Mouse (Mus musculus): Measurements from ENCODE around the gene Ccl7. TPM values are rescaled to one million over a fixed set of nuclear protein-coding genes. Genes with fewer than 3 reads are reported as not detected.
A peak's percentile ranks its signal among the peaks of the same experiment; 100 is the strongest.

Ccl7 gene
- polyA plus RNA-seq, 1 experiment from 2014 or later: 0.35 TPM

DNA sequence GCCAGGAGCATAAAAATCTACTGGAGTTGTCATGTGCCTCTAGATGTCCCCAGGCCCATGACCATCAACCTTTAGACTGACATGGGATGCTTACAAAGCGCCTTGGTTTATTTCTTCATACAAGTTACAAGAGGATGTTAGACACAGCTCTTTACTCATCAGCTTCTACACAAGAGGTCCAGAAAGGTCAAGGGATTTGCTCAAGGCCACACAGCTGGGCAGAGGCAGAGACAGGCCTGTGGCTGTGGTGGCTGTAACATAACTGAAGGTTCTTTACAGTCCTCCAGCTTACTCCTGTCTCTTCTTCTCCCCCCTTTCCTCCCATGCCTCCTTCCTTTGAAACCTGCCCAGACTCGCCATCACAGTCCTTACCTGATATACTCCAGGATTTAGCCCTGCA, 15.3 kb upstream of the Ccl7 start:
- Histone ChIP-seq H3K4me1 (ENCODE audit: control insufficient read depth, low read depth, low read length) (no peaks in the 10 kb centered on the region), H3K4me2 (ENCODE audit: low read depth, low read length) (no peak overlapping the region), H3K27me3 (ENCODE audit: control insufficient read depth, insufficient read depth, low read depth, low read length) (no peaks in the 10 kb centered on the region), H3K36me3 (ENCODE audit: control insufficient read depth, insufficient read depth) (no peaks in the 10 kb centered on the region), H3K4me3 (ENCODE audit: low read depth, low read length) (no peak overlapping the region), H3K9me3 (replicated peaks; ENCODE audit: control insufficient read depth, low read length) (no peaks in the 10 kb centered on the region), H3K9ac (ENCODE audit: low read depth, low read length) (no peak overlapping the region), H3K27ac (ENCODE audit: low read length) (no peak overlapping the region)
- no peak for ATAC-seq (ENCODE audit: low read depth)
- 44% methylated on average over 2 of the region's 2 CpGs for WGBS (ENCODE audit: insufficient replicate concordance)

DNA sequence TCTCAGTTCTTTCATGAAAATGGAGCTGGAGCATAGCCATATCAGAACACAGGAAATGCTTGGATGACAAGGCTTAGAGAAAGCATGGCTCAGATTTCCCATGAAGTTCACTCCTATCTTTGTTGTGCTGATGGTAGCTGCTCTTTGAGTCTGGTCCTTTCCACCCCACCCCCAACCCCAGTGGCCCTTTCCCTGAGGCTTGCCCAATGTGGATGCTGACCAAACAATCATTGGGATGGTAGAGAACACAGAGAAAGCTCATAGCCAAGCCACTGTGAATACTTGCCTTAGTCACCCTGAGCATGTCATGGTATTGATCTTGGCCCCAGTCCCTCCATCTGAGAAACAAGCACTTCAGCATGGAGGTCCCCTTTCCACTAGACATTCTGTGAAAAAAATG, 13.4 kb upstream of the Ccl7 start:
- Histone ChIP-seq H3K9ac (ENCODE audit: low read depth, low read length) (no peak overlapping the region), H3K27ac (ENCODE audit: low read length) (no peak overlapping the region), H3K36me3 (ENCODE audit: control insufficient read depth, insufficient read depth) (no peaks in the 10 kb centered on the region), H3K27me3 (ENCODE audit: control insufficient read depth, insufficient read depth, low read depth, low read length) (no peaks in the 10 kb centered on the region), H3K4me2 (ENCODE audit: low read depth, low read length) (no peak overlapping the region), H3K9me3 (replicated peaks; ENCODE audit: control insufficient read depth, low read length) (no peaks in the 10 kb centered on the region), H3K4me1 (ENCODE audit: control insufficient read depth, low read depth, low read length) (no peaks in the 10 kb centered on the region), H3K4me3 (ENCODE audit: low read depth, low read length) (no peak overlapping the region)
- ATAC-seq (ENCODE audit: low read depth): no peak

DNA sequence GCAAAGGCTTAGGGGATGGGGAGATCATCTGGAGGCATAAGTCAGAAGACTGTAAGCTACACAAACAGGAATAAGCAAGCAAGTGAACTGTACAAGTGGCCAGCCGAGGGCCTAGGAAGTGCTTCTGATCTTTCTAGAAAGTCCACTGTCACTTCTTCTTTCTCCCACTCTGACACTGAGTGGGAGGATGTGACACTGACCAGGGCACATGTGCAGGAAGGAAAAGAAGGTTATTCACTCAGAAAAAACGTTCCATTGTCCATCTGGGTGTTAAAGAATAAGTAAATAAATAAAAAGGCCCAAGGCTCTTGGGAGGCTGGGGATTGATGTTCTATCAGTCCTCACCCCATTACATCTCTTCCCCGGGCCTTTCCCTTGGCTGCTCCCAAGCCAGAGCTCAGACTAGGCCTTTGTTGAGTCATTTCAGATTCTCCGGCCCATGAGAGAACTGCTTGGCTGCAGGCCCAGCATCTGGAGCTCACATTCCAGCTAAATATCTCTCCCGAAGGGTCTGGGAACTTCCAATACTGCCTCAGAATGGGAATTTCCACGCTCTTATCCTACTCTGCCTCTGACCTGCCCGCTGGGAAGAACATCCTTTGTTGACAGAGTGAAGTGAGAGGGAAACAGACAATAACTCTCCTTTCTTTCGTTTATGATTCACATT, 12.7 kb upstream of the Ccl7 start:
- Histone ChIP-seq H3K9me3 (replicated peaks; ENCODE audit: control insufficient read depth, low read length) (no peaks in the 10 kb centered on the region), H3K36me3 (ENCODE audit: control insufficient read depth, insufficient read depth) (no peaks in the 10 kb centered on the region), H3K4me3 (ENCODE audit: low read depth, low read length) (no peak overlapping the region), H3K9ac (ENCODE audit: low read depth, low read length) (no peak overlapping the region), H3K4me1 (ENCODE audit: control insufficient read depth, low read depth, low read length) (no peaks in the 10 kb centered on the region), H3K27ac (ENCODE audit: low read length) (no peak overlapping the region), H3K27me3 (ENCODE audit: control insufficient read depth, insufficient read depth, low read depth, low read length) (no peaks in the 10 kb centered on the region), H3K4me2 (ENCODE audit: low read depth, low read length) (no peak overlapping the region)
- no peak for ATAC-seq (ENCODE audit: low read depth)
- WGBS (ENCODE audit: insufficient replicate concordance): 46% methylated on average over 8 of the region's 8 CpGs

DNA sequence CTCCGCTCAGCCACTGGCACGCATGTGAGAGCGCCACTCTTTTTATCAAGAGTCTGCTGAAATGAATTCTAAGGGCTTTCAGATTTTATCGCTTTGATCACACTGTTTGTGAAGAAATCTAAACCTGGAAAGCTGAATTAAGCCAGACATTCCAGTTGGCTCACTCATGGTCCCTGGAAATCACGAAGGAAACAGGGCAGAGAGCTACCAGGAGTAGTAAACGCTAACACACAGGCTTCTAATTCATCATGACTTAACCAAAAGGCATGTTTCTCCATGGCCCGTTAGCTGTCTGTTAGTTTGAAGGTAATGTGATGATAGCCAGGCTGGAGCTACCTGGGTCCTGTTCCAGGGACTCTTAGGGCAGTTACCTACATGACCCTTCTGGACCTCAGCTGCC, 11.1 kb upstream of the Ccl7 start:
- Histone ChIP-seq H3K4me3 (ENCODE audit: low read depth, low read length) (no peak overlapping the region), H3K27ac (ENCODE audit: low read length) (no peak overlapping the region), H3K36me3 (ENCODE audit: control insufficient read depth, insufficient read depth) (no peaks in the 10 kb centered on the region), H3K4me1 (ENCODE audit: control insufficient read depth, low read depth, low read length) (no peaks in the 10 kb centered on the region), H3K9me3 (replicated peaks; ENCODE audit: control insufficient read depth, low read length) (no peaks in the 10 kb centered on the region), H3K4me2 (ENCODE audit: low read depth, low read length) (no peak overlapping the region), H3K27me3 (ENCODE audit: control insufficient read depth, insufficient read depth, low read depth, low read length) (no peaks in the 10 kb centered on the region), H3K9ac (ENCODE audit: low read depth, low read length) (no peak overlapping the region)
- 61% methylated on average over 7 of the region's 7 CpGs for WGBS (ENCODE audit: insufficient replicate concordance)
- ATAC-seq (ENCODE audit: low read depth): no peak

DNA sequence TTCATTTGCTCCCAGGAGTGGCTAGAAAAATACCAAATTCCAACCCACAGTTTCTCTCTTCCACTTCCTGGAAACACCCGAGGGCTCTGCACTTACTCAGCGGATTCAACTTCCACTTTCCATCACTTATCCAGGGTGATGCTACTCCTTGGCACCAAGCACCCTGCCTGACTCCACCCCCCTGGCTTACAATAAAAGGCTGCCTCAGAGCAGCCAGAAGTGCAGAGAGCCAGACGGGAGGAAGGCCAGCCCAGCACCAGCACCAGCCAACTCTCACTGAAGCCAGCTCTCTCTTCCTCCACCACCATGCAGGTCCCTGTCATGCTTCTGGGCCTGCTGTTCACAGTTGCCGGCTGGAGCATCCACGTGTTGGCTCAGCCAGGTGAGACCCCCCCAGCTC, 10.2 kb upstream of the Ccl7 start, which contains the start of gene Ccl2:
TSS of gene Ccl2 (plus strand) at position 216 of the 400 bp plus-strand sequence.
- Histone ChIP-seq H3K4me3 (ENCODE audit: low read depth, low read length) (no peak within 1 kb of the TSS), H3K4me2 (ENCODE audit: low read depth, low read length) (no peak within 1 kb of the TSS), H3K4me1 (ENCODE audit: control insufficient read depth, low read depth, low read length) (no peaks in the 10 kb centered on the region), H3K9me3 (replicated peaks; ENCODE audit: control insufficient read depth, low read length) (no peaks in the 10 kb centered on the region), H3K27ac (ENCODE audit: low read length) (no peak within 1 kb of the TSS), H3K27me3 (ENCODE audit: control insufficient read depth, insufficient read depth, low read depth, low read length) (no peaks in the 10 kb centered on the region), H3K36me3 (ENCODE audit: control insufficient read depth, insufficient read depth) (no peaks in the 10 kb centered on the region), H3K9ac (ENCODE audit: low read depth, low read length) (no peak within 1 kb of the TSS)
- peak; percentile 41; the same call in 1 of the 2 replicates for ATAC-seq (ENCODE audit: low read depth)
- WGBS (ENCODE audit: insufficient replicate concordance): 32% methylated on average over 5 of the region's 5 CpGs

DNA sequence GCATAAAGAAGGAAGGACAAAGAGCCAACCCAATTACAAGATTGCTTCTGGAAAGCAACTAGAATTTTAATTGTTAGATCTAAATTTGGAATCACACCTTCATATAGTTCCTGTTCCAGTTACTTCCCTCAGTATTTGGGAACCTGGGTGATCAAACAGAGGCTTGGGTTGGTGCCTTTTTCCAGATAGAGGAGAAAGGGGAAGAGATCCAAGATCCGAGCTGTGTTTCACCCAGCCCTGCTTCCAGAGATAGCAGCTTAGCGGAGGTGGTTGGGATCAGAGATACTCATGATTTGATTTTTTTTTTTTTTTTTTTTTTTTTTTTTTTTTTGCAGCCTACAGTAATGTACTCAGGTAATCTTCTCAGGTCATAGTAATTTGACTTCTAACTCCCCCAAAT, 9.7 kb upstream of the Ccl7 start:
- Histone ChIP-seq H3K27me3 (ENCODE audit: control insufficient read depth, insufficient read depth, low read depth, low read length) (no peaks in the 10 kb centered on the region), H3K4me3 (ENCODE audit: low read depth, low read length) (no peak overlapping the region), H3K4me2 (ENCODE audit: low read depth, low read length) (no peak overlapping the region), H3K9me3 (replicated peaks; ENCODE audit: control insufficient read depth, low read length) (no peaks in the 10 kb centered on the region), H3K36me3 (ENCODE audit: control insufficient read depth, insufficient read depth) (no peaks in the 10 kb centered on the region), H3K27ac (ENCODE audit: low read length) (no peak overlapping the region), H3K4me1 (ENCODE audit: control insufficient read depth, low read depth, low read length) (no peaks in the 10 kb centered on the region), H3K9ac (ENCODE audit: low read depth, low read length) (no peak overlapping the region)
- ATAC-seq (ENCODE audit: low read depth): no peak
- WGBS (ENCODE audit: insufficient replicate concordance): 60% methylated on average over 2 of the region's 2 CpGs

DNA sequence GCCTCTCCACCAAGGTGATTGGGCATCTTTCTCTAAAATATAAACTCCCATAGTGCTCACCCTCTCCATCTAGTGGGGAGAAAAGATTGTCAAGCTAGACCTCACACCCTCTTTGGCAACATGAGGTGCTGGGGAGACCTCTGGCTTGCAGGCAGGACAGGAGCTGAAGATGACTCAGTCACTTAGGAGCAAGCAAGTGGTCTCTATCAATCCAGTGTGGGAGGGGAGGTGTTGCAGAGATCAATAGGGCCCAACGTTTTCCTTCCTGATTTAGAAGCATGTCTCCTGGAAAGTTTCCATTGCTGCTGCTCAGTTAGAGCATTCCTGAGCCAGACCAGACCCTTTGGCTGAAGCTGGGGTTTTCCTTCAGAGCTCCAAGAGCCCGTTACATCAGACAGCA, 7.0 kb upstream of the Ccl7 start, which contains the start of gene Gm17268:
TSS of gene Gm17268 (minus strand) at position 28 of the 400 bp plus-strand sequence.
- Histone ChIP-seq H3K27me3 (ENCODE audit: control insufficient read depth, insufficient read depth, low read depth, low read length) (no peaks in the 10 kb centered on the region), H3K27ac (ENCODE audit: low read length) (no peak within 1 kb of the TSS), H3K4me3 (ENCODE audit: low read depth, low read length) (no peak within 1 kb of the TSS), H3K4me1 (ENCODE audit: control insufficient read depth, low read depth, low read length) (no peaks in the 10 kb centered on the region), H3K9me3 (replicated peaks; ENCODE audit: control insufficient read depth, low read length) (no peaks in the 10 kb centered on the region), H3K36me3 (ENCODE audit: control insufficient read depth, insufficient read depth) (no peaks in the 10 kb centered on the region), H3K4me2 (ENCODE audit: low read depth, low read length) (no peak within 1 kb of the TSS), H3K9ac (ENCODE audit: low read depth, low read length) (no peak within 1 kb of the TSS)
- 32% methylated on average over 2 of the region's 2 CpGs for WGBS (ENCODE audit: insufficient replicate concordance)
- no peak for ATAC-seq (ENCODE audit: low read depth)

DNA sequence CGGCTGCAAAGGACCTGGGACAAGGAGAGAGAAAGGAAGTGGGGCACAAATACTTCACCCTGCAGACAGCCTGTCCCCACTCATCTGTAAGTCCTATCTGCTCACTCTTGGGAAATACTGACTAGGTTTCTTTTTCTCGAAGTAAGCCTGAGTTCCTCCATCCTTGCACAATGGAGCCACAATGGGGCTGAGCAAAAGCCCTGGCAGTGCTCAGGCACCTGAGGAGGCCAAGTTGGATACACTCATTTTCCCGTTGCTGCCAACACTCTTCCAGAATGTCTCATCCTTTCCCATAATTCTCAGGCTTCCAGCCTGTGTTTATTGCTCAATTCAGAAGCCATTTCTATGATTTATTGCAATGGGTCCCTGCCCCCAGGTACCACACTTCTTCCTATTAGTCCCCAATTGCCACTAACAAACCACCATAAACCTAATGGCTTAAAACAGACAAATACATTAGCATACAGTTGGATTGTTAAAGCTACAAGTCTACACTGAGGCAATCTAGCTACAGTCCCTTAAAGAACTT, 6.3 kb upstream of the Ccl7 start:
- Histone ChIP-seq H3K36me3 (ENCODE audit: control insufficient read depth, insufficient read depth) (no peaks in the 10 kb centered on the region), H3K4me1 (ENCODE audit: control insufficient read depth, low read depth, low read length) (no peaks in the 10 kb centered on the region), H3K27me3 (ENCODE audit: control insufficient read depth, insufficient read depth, low read depth, low read length) (no peaks in the 10 kb centered on the region), H3K27ac (ENCODE audit: low read length) (no peak overlapping the region), H3K4me3 (ENCODE audit: low read depth, low read length) (no peak overlapping the region), H3K4me2 (ENCODE audit: low read depth, low read length) (no peak overlapping the region), H3K9ac (ENCODE audit: low read depth, low read length) (no peak overlapping the region), H3K9me3 (replicated peaks; ENCODE audit: control insufficient read depth, low read length) (no peaks in the 10 kb centered on the region)
- WGBS (ENCODE audit: insufficient replicate concordance): 24% methylated on average over 3 of the region's 3 CpGs
- ATAC-seq (ENCODE audit: low read depth): no peak

DNA sequence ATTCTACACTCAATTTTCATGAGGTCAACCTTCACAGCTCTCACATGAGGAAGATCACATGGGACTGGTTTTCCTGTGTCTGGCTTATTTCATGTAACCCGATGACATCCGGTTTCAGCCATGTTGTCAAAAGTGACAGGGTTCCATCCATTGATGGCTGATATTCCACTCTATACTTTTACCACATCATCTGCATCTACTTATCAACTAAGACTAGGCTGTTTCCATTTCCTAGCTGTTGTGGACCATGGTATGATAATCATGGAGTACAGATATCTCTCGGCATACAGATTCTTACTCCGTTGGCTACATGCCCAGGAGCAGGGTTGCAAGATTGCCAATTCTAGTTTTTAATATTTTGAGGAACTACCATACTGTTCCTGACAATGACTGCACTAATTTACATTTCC, 3.8 kb upstream of the Ccl7 start:
- Histone ChIP-seq H3K4me2 (ENCODE audit: low read depth, low read length) (no peak overlapping the region), H3K27me3 (ENCODE audit: control insufficient read depth, insufficient read depth, low read depth, low read length) (no peaks in the 10 kb centered on the region), H3K9me3 (replicated peaks; ENCODE audit: control insufficient read depth, low read length) (no peaks in the 10 kb centered on the region), H3K9ac (ENCODE audit: low read depth, low read length) (no peak overlapping the region), H3K27ac (ENCODE audit: low read length) (no peak overlapping the region), H3K36me3 (ENCODE audit: control insufficient read depth, insufficient read depth) (no peaks in the 10 kb centered on the region), H3K4me3 (ENCODE audit: low read depth, low read length) (no peak overlapping the region), H3K4me1 (ENCODE audit: control insufficient read depth, low read depth, low read length) (no peaks in the 10 kb centered on the region)
- no peak for ATAC-seq (ENCODE audit: low read depth)
- WGBS (ENCODE audit: insufficient replicate concordance): 46% methylated on average over 4 of the region's 4 CpGs
